Mouse (Mus musculus) brain, adult 2 months (tissue): ENCODE measurements at regions not wholly inside any gene's neighbourhood (a gene's known extent, or its start where the extent isn't known, plus 50 kb on each side); places are given as distances from the start of the nearest gene placed in this dataset.
A peak's percentile ranks its signal among the peaks of the same experiment; 100 is the strongest.

ENCODE experiments used
- DNase-seq: peaks from one replicate; pipeline ENCODE4 v3.0.0; 2011; ENCODE audit warnings: low read depth, low spot score

GRCm38 (mm10) chr14:103764047-103764446 lies 80.2 kb downstream of the Ednrb start:
- DNase-seq = peak; percentile 37

DNA sequence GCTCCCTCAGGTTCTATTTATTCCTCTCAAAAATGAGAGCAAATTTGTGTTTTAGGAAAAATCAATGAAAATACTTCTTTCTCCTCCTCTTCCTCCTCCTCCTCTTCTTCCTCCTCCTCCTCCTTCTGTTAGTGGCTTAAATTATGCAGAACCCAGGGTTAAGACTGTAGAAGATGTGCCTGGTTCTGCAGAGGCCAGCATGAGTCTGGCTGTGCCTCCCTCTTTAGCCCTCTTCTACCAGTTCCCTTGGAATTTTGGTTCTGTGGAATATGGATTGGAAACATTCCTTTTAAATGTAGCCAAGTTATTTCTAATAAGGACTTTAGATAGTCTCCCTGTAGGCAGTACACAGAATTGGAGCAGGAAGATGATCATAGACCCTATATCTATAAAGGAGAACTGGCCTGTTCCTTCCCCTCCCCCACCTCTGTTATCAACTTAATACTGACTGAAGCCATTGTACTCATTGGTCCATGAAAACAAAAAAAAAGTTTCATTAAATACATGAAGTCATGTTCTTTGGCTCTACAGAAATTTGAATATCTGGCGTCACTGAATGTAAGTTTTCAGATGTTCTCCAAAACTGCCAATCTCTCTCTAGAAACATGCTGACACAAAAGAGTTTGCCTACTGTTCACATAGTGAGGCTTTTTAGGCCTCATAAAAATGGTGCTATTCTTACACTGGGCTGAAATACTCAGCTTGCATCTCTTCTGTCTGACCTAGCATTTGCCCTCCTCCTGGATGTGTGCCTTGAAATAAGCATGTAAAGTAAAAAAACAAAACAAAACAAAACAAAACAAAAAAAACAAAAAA lies 80.8 kb downstream of the Ednrb start:
- no peak for DNase-seq

DNA sequence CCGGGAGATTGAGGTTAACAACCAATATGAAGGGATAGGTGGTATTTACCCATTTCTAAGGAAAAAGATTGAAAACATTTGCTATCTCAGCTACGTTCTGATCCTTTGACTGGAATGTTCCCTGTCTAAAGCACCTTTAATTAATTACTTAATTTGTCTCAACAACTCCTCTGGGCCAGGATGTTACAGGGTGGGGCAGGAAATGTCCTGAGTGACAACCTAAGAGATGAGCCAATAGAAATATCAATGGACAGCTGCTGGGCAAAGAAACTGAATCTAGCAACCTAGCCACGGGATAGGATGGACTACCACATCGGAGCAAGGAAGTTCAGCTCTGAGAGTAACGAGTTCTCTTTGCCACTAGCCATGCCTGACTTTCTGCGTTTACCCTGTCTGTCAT lies 84.8 kb downstream of the Ednrb start:
- no peak for DNase-seq
